Mouse (Mus musculus): Measurements from ENCODE around the gene Tcf7l2. TPM values are rescaled to one million over a fixed set of nuclear protein-coding genes. Genes with fewer than 3 reads are reported as not detected.

Tcf7l2 gene
- polyA plus RNA-seq, 1 experiment from 2014 or later, result 41.7 TPM

DNA sequence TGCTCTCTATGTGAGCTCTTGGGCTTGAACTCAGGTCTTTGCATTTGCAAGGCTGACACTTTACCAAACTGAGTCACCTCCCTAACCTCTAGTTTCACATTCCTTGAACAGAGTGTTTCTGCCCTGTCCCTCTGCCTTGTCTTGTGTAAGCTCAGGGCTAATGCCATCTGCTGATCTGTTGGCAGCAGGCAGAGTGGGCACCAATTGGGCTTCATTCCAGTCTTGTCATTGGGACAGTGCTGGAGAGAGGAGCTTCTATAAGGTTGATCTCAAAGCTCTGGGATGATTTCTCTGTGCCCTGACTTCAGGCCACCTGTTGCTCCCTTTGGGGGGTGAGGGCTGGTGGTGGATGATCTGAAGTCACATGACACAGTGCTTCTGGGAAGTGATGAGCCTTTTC is 70.6 kb downstream of the Tcf7l2 start:
- Histone ChIP-seq H3K4me1 (replicated peaks; ENCODE audit: control insufficient read depth, insufficient read depth) (0 out of 2 replicates have a peak, but pooled peaks cover under 1% of the 10 kb centered on the region), H3K4me2 (replicated peaks; ENCODE audit: low read depth) (no peak overlapping the region), H3K36me3 (ENCODE audit: control insufficient read depth, insufficient read depth, low read length) (no peaks in the 10 kb centered on the region), H3K27ac (replicated peaks) (no peak overlapping the region), H3K9me3 (ENCODE audit: control insufficient read depth, low read length) (no peaks in the 10 kb centered on the region), H3K9ac (ENCODE audit: low read length) (no peak overlapping the region), H3K4me3 (ENCODE audit: low read depth, low read length) (no peak overlapping the region), H3K27me3 (ENCODE audit: control insufficient read depth, insufficient read depth, low read length) (no peaks in the 10 kb centered on the region)
- no peak for ATAC-seq (ENCODE audit: low FRiP score, low TSS enrichment)
- no peak for DNase-seq (ENCODE audit: low spot score)
- TF ChIP-seq EP300 (optimal IDR thresholded peaks at IDR 0.05), result no peak
- TF ChIP-seq CTCF (IDR thresholded peaks at IDR 0.05; ENCODE audit: low read depth), result no peak

DNA sequence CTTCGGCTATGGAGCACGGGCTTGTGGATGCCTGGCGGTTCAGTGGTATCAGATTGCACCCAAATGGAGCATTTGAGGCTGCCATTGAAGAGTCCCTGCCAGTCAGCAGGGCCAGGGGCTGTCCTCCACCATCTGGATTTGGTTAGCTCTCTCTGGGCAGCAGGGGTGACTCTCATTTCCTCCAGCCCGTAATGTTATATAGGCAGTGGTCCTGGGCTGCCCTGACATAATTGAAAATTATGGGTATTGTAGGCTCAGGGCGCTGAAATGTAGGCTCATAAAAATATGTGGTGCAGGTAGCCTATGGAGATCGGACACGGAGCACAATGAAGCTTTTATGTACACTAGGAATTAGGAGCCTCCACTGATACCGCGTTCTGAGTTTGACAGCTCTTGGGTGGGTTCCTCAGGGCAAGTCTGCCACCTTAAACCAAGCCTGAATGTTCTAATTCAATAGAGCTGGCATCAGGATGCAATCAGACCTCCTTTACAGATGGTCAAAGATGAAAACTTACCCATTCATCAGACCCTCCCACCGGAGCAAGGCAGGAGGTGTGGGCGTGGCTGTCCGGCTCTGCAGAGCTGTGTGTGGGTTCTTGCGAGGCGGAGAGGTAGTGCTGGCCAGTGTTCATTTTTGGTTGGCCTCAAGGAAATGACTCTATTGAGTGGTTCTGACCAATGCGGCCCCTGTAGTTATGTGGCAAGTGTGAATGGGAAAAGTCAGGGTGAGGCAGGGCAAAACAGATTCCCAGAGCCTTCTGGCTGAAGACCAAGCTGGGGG is 73.6 kb downstream of the Tcf7l2 start:
- Histone ChIP-seq H3K36me3 (ENCODE audit: control insufficient read depth, insufficient read depth, low read length) (no peaks in the 10 kb centered on the region), H3K4me1 (replicated peaks; ENCODE audit: control insufficient read depth, insufficient read depth) (no peaks in the 10 kb centered on the region), H3K4me3 (ENCODE audit: low read depth, low read length) (no peak overlapping the region), H3K27me3 (ENCODE audit: control insufficient read depth, insufficient read depth, low read length) (no peaks in the 10 kb centered on the region), H3K9me3 (ENCODE audit: control insufficient read depth, low read length) (no peaks in the 10 kb centered on the region), H3K9ac (ENCODE audit: low read length) (no peak overlapping the region), H3K27ac (replicated peaks) (no peak overlapping the region), H3K4me2 (replicated peaks; ENCODE audit: low read depth) (no peak overlapping the region)
- DNase-seq (ENCODE audit: low spot score) (no peak), ATAC-seq (ENCODE audit: low FRiP score, low TSS enrichment) (peak; percentile 15; the same call in 1 of the 2 replicates)
- 61% methylated on average over 15 of the region's 15 CpGs for WGBS
- TF ChIP-seq EP300 (optimal IDR thresholded peaks at IDR 0.05), result no peak
- no peak for TF ChIP-seq CTCF (IDR thresholded peaks at IDR 0.05; ENCODE audit: low read depth)

DNA sequence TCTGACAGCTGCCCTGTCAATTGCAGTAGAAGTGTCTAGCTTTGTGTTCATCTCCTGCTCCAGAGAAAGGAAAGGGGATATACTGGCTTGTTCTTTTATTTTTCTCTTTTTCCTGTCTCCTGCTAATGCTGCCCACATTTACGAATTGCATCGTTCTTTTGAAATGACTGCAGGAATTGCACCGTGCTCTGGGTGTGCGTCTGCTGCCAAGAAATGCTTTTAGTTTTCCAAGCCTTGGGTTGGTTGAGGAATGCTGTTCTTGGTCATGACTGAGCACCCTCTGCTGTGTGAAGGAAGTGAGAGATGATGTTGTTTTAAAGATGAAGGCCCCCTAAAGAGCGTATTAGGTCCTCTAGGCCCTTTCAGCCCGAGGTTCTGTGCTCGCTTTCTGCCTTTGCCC is 75.4 kb downstream of the Tcf7l2 start:
- Histone ChIP-seq H3K27ac (replicated peaks) (no peak overlapping the region), H3K27me3 (ENCODE audit: control insufficient read depth, insufficient read depth, low read length) (no peaks in the 10 kb centered on the region), H3K4me2 (replicated peaks; ENCODE audit: low read depth) (no peak overlapping the region), H3K4me1 (replicated peaks; ENCODE audit: control insufficient read depth, insufficient read depth) (no peaks in the 10 kb centered on the region), H3K9me3 (ENCODE audit: control insufficient read depth, low read length) (no peaks in the 10 kb centered on the region), H3K9ac (ENCODE audit: low read length) (no peak overlapping the region), H3K4me3 (ENCODE audit: low read depth, low read length) (no peak overlapping the region), H3K36me3 (ENCODE audit: control insufficient read depth, insufficient read depth, low read length) (no peaks in the 10 kb centered on the region; the same call in 1 of the 2 replicates)
- DNase-seq (ENCODE audit: low spot score) (no peak), ATAC-seq (ENCODE audit: low FRiP score, low TSS enrichment) (no peak)
- 58% methylated on average over 7 of the region's 7 CpGs for WGBS
- TF ChIP-seq EP300 (optimal IDR thresholded peaks at IDR 0.05) (no peak), CTCF (IDR thresholded peaks at IDR 0.05; ENCODE audit: low read depth) (peak; percentile 11; the same call in 1 of the 2 replicates)

DNA sequence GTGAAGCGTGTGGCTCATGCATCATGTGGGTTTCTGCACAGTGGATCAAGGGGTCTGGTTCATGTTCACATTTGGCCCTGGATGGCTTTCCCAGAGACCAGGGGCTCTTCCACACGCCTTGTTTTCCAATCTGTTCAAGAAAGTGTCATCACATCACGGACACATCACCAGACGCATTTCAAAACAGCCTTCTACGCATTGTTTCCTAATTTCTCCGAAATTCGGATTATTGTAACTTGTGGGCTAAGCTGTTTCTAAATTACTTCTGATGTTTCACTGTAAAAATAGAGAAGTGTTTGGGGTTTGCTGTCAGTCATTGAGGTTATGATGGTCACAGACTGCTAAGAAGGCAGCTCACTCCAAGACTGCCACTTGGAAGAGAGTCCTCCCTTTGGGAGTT is 78.6 kb downstream of the Tcf7l2 start:
- no peaks in the 10 kb centered on the region for H3K9me3 ChIP-seq (ENCODE audit: control insufficient read depth, low read length)
- no peak overlapping the region for H3K4me3 ChIP-seq (ENCODE audit: low read depth, low read length)
- no peak for DNase-seq (ENCODE audit: low spot score)
- TF ChIP-seq CTCF (IDR thresholded peaks at IDR 0.05; ENCODE audit: low read depth), result no peak
- no peak for TF ChIP-seq EP300 (optimal IDR thresholded peaks at IDR 0.05)
- H3K4me2 ChIP-seq (replicated peaks; ENCODE audit: low read depth), result no peak overlapping the region
- no peaks in the 10 kb centered on the region for H3K27me3 ChIP-seq (ENCODE audit: control insufficient read depth, insufficient read depth, low read length)
- no peaks in the 10 kb centered on the region; the same call in 1 of the 2 replicates for H3K36me3 ChIP-seq (ENCODE audit: control insufficient read depth, insufficient read depth, low read length)
- H3K9ac ChIP-seq (ENCODE audit: low read length), result no peak overlapping the region
- H3K27ac ChIP-seq (replicated peaks), result no peak overlapping the region
- ATAC-seq (ENCODE audit: low FRiP score, low TSS enrichment), result no peak
- 88% methylated on average over 7 of the region's 7 CpGs for WGBS
- H3K4me1 ChIP-seq (replicated peaks; ENCODE audit: control insufficient read depth, insufficient read depth), result no peaks in the 10 kb centered on the region

DNA sequence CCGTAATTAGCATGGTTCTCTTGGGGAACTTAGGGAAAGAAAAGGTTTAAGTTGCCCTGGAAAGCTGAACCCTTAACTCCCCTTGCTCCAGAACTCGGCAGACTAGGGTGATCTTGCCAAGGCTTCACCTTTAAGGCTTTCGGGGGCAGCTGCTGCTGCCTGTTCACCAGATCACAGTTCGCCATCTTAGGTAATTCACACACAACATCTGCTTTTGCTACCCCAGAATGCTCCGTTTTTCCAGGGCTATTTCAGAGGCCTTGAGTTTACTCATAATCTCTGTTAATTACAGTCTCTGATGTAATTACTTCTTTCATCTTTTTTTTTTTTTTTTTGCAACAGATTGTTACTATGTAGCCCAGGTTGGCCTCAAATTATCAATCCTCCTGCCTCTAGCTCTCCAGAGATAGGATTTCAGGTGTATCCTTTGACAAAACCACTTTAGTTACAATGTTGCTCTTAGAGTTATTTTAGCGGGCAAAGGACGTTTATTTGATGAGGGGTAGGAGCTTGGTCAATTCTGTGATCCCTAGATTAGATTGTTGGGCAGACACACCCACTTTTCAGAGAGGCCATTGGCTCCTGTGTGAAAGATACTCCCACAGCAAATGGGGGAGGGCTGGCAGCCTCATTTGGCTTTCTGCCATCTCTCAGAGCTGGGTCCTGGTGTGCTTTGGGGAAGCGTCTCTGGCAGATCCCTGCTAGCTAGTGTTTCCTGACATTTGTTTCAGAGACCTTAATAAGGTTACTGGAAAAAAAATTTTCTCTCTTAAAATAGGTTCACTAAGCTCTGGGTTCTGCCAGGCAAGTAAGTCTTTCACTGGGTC is 83.6 kb downstream of the Tcf7l2 start:
- H3K27ac ChIP-seq (replicated peaks), result peak overlapping the region; percentile 61; the same call in 1 of the 2 replicates
- ATAC-seq (ENCODE audit: low FRiP score, low TSS enrichment), result no peak

More for the DNA sequence above, 83.6 kb downstream of the Tcf7l2 start:
- Histone ChIP-seq H3K36me3 (ENCODE audit: control insufficient read depth, insufficient read depth, low read length) (no peaks in the 10 kb centered on the region; the same call in 1 of the 2 replicates), H3K4me1 (replicated peaks; ENCODE audit: control insufficient read depth, insufficient read depth) (peaks cover 6% of the 10 kb centered on the region), H3K9ac (ENCODE audit: low read length) (no peak overlapping the region), H3K4me2 (replicated peaks; ENCODE audit: low read depth) (no peak overlapping the region), H3K4me3 (ENCODE audit: low read depth, low read length) (no peak overlapping the region), H3K27me3 (ENCODE audit: control insufficient read depth, insufficient read depth, low read length) (no peaks in the 10 kb centered on the region), H3K9me3 (ENCODE audit: control insufficient read depth, low read length) (no peaks in the 10 kb centered on the region)
- TF ChIP-seq EP300 (optimal IDR thresholded peaks at IDR 0.05) (no peak), CTCF (IDR thresholded peaks at IDR 0.05; ENCODE audit: low read depth) (no peak)
- no peak for DNase-seq (ENCODE audit: low spot score)
- WGBS, result 46% methylated on average over 8 of the region's 8 CpGs

Measured in stomach, postnatal 0 days (tissue).